Mouse (Mus musculus): ENCODE measurements around the gene Opn1sw.
"Not testable (repeated sequence)": the region's sequence is repeated elsewhere in the genome, so short reads cannot be mapped to it uniquely, and the experiment has no call there.

Opn1sw gene

GRCm38 (mm10) chr6:29347189-29347588, 41.1 kb downstream of the Opn1sw start:
- no peak for DNase-seq (ENCODE audit: low read depth, low spot score)

GRCm38 (mm10) chr6:29346512-29346911, 41.8 kb downstream of the Opn1sw start:
- DNase-seq (ENCODE audit: low read depth, low spot score): not testable (repeated sequence)

GRCm38 (mm10) chr6:29329514-29329913, 58.8 kb downstream of the Opn1sw start:
- DNase-seq (ENCODE audit: low read depth, low spot score): no peak

DNA sequence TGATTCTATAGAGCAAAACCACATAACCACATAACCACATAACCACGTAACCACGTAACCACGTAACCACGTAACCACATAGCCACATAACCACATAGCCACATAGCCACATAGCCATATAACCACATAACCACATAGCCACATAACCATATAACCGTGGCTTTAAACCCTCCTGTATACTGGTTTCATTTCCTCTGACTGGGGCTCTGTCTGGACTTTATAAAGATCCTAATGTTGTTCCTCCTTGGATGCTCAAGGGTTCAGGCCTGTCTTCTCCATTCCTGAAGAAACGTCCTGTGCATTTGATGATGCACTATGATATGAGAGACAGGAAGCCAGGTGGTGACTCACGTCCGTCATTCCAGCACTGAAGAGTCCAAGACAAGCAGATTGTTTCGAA, 61.3 kb downstream of the Opn1sw start:
- DNase-seq (ENCODE audit: low read depth, low spot score): no peak
